Mouse (Mus musculus): ENCODE measurements around the gene 3110021N24Rik.

Gene 3110021N24Rik

DNA sequence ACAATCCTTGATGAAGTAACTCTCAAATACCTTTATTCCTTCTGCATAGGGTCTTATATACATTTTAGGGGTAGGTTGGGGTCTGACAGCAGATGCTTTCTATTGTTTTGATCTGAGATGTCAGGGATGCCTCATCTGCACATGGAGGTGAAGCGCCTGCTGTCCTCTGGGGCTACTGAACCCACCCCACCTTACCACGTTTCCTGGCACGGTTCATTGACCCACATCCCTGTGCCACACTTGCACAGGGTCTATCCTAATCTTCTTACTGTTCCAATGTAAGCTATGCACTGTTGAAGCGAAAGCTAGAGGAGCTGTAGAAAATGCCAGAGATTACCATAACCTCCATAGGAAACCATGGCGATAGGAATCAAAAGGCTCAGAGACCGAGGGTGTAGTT is 92.1 kb downstream of the 3110021N24Rik start:
- TF ChIP-seq NANOG (IDR thresholded peaks at IDR 0.05; ENCODE audit: borderline replicate concordance, low read length) (no peak), CTCF (conservative IDR thresholded peaks at IDR 0.05; ENCODE audit: low read length) (no peak), POU5F1 (IDR thresholded peaks at IDR 0.05; ENCODE audit: borderline replicate concordance, low read length) (no peak)
- Histone ChIP-seq H3K4me3 (replicated peaks; ENCODE audit: low read length) (no peak overlapping the region), H3K36me3 (ENCODE audit: insufficient read depth, low read length) (peaks cover 6% of the 10 kb centered on the region; the same call in 1 of the 2 replicates)

DNA sequence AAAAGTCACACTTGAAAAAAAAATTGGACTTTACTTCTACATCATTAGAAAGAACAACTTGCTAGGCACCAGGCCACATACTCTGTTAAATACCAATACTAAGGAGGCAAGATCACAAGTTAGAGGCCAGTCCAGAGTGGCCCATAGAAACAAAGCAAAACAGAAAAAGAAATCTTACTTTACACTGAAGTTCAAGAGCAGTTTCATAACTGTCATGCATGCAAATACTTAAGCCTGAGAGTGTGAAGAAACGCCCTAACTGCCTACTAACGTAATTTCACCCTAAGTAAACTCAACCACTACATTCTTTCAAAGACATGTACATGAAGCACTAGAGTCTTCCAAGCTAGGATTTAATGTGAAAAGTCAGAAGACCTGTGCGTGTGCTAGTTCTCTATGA is 106.2 kb downstream of the 3110021N24Rik start:
- Histone ChIP-seq H3K36me3 (ENCODE audit: insufficient read depth, low read length) (peaks cover 93% of the 10 kb centered on the region), H3K9me3 (ENCODE audit: low read length) (no peaks in the 10 kb centered on the region), H3K4me1 (replicated peaks; ENCODE audit: low read depth, low read length) (peaks cover under 1% of the 10 kb centered on the region), H3K27me3 (ENCODE audit: insufficient read depth, low read length) (no peaks in the 10 kb centered on the region), H3K4me3 (replicated peaks; ENCODE audit: low read length) (no peak overlapping the region)
- no peak for TF ChIP-seq POU5F1 (IDR thresholded peaks at IDR 0.05; ENCODE audit: borderline replicate concordance, low read length)
- no peak for TF ChIP-seq CTCF (conservative IDR thresholded peaks at IDR 0.05; ENCODE audit: low read length)
- TF ChIP-seq NANOG (IDR thresholded peaks at IDR 0.05; ENCODE audit: borderline replicate concordance, low read length): no peak

More for the DNA sequence above, 92.1 kb downstream of the 3110021N24Rik start:
- H3K27me3 ChIP-seq (ENCODE audit: insufficient read depth, low read length): no peaks in the 10 kb centered on the region
- H3K4me1 ChIP-seq (replicated peaks; ENCODE audit: low read depth, low read length): peaks cover 8% of the 10 kb centered on the region; the same call in 1 of the 2 replicates
- H3K9me3 ChIP-seq (ENCODE audit: low read length): no peaks in the 10 kb centered on the region

DNA sequence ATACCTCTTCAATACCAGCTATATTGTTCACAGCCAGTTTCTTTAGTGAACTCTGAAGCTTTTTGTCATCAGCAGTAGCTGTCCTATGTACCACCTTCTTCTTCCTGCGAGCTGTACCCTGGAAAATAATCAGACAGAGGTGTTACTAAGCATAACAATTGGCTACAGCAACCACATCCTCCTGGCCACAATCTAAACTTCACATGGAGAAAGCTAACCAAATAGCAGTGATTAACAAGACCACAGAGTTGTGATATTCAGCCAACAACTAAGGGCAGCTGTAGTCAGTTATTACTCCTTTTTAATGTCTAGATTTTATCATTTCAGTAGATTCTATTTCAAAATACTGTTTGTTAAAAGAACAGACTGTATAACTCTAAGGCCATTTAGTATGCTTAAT is 106.6 kb downstream of the 3110021N24Rik start:
- H3K27me3 ChIP-seq (ENCODE audit: insufficient read depth, low read length): no peaks in the 10 kb centered on the region
- peaks cover 5% of the 10 kb centered on the region for H3K4me1 ChIP-seq (replicated peaks; ENCODE audit: low read depth, low read length)
- H3K9me3 ChIP-seq (ENCODE audit: low read length): no peaks in the 10 kb centered on the region
- peaks cover 89% of the 10 kb centered on the region for H3K36me3 ChIP-seq (ENCODE audit: insufficient read depth, low read length)
- TF ChIP-seq NANOG (IDR thresholded peaks at IDR 0.05; ENCODE audit: borderline replicate concordance, low read length) (no peak), POU5F1 (IDR thresholded peaks at IDR 0.05; ENCODE audit: borderline replicate concordance, low read length) (no peak), CTCF (conservative IDR thresholded peaks at IDR 0.05; ENCODE audit: low read length) (no peak)
- no peak overlapping the region for H3K4me3 ChIP-seq (replicated peaks; ENCODE audit: low read length)

DNA sequence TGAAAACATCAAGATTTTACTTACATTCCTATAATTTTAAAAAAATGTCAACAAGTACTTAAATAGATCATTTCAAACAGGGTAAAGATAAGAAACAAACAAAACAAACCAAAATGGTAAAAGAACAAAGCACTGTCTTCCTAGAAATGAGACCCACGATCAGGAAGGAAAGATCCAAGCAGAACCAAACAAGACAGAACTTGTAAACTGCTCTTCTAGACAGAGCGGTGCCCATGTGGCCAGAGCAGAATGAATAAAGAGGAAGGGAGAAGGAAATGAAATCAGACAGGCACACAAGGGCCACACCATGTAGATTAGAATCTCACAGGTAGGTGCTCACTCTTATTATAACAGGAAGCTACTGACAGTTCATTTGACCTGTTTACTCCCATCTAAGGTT is 107.2 kb downstream of the 3110021N24Rik start:
- no peaks in the 10 kb centered on the region for H3K9me3 ChIP-seq (ENCODE audit: low read length)
- no peak for TF ChIP-seq POU5F1 (IDR thresholded peaks at IDR 0.05; ENCODE audit: borderline replicate concordance, low read length)
- TF ChIP-seq CTCF (conservative IDR thresholded peaks at IDR 0.05; ENCODE audit: low read length): no peak
- TF ChIP-seq NANOG (IDR thresholded peaks at IDR 0.05; ENCODE audit: borderline replicate concordance, low read length): no peak
- H3K4me1 ChIP-seq (replicated peaks; ENCODE audit: low read depth, low read length): peaks cover 11% of the 10 kb centered on the region
- no peaks in the 10 kb centered on the region for H3K27me3 ChIP-seq (ENCODE audit: insufficient read depth, low read length)
- no peak overlapping the region for H3K4me3 ChIP-seq (replicated peaks; ENCODE audit: low read length)
- H3K36me3 ChIP-seq (ENCODE audit: insufficient read depth, low read length): peaks cover 84% of the 10 kb centered on the region

DNA sequence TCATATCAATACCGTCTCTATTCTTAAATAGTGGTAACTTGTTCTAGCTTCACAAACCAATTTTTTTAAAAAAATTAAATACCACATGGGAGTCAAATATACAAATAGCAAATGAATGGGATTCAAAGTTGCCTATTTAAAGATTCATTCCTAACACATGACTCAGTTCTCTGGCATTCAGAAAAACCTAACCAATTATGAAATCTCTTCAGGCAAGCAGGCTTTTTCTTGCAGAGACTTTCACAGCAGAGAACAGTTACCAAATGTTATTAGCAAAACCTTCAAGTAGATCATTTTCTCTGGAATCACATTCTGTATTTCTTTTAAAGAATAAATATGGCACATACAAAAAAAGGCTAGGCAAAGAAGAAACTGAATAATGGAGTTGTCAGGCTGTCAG is 111.2 kb downstream of the 3110021N24Rik start:
- H3K4me3 ChIP-seq (replicated peaks; ENCODE audit: low read length): no peak overlapping the region
- no peaks in the 10 kb centered on the region for H3K27me3 ChIP-seq (ENCODE audit: insufficient read depth, low read length)
- H3K9me3 ChIP-seq (ENCODE audit: low read length): no peaks in the 10 kb centered on the region
- TF ChIP-seq POU5F1 (IDR thresholded peaks at IDR 0.05; ENCODE audit: borderline replicate concordance, low read length) (no peak), CTCF (conservative IDR thresholded peaks at IDR 0.05; ENCODE audit: low read length) (no peak), NANOG (IDR thresholded peaks at IDR 0.05; ENCODE audit: borderline replicate concordance, low read length) (no peak)
- H3K36me3 ChIP-seq (ENCODE audit: insufficient read depth, low read length): peaks cover 46% of the 10 kb centered on the region
- peaks cover 25% of the 10 kb centered on the region for H3K4me1 ChIP-seq (replicated peaks; ENCODE audit: low read depth, low read length)

Measured in E14TG2a.4 (cell line).